Mouse (Mus musculus) hematopoietic stem cell, adult 5-6 weeks (primary cell): ENCODE data around the gene Asgr1. TPM values are rescaled to one million over a fixed set of nuclear protein-coding genes. Genes with fewer than 3 reads are reported as not detected.

ENCODE experiments used
- ATAC-seq, 2 experiments: fragments of 125-278 bp in 1 of 2; replicated peaks in 1 of 2; 2 replicates each; pipeline ENCODE4 v1.8.0; 2016 to 2017; ENCODE audit warnings: inconsistent platforms in 2 of 2, mild to moderate bottlenecking in 2 of 2, moderate number of reproducible peaks in 2 of 2, low read depth in 1 of 2, moderate TSS enrichment in 1 of 2; ENCODE audit not compliant: low FRiP score in 2 of 2, poor library complexity in 2 of 2, severe bottlenecking in 2 of 2, insufficient read depth in 1 of 2, low TSS enrichment in 1 of 2
- total RNA-seq: library from RNA; stranded (forward); fragments of 172-1452, 232-1000 nt; gene quantifications from 2 replicates; pipeline ENCODE4 v1.2.3, GENCODE M21; 2017

The Asgr1 gene
- total RNA-seq, 1 experiment from 2014 or later: not detected

DNA sequence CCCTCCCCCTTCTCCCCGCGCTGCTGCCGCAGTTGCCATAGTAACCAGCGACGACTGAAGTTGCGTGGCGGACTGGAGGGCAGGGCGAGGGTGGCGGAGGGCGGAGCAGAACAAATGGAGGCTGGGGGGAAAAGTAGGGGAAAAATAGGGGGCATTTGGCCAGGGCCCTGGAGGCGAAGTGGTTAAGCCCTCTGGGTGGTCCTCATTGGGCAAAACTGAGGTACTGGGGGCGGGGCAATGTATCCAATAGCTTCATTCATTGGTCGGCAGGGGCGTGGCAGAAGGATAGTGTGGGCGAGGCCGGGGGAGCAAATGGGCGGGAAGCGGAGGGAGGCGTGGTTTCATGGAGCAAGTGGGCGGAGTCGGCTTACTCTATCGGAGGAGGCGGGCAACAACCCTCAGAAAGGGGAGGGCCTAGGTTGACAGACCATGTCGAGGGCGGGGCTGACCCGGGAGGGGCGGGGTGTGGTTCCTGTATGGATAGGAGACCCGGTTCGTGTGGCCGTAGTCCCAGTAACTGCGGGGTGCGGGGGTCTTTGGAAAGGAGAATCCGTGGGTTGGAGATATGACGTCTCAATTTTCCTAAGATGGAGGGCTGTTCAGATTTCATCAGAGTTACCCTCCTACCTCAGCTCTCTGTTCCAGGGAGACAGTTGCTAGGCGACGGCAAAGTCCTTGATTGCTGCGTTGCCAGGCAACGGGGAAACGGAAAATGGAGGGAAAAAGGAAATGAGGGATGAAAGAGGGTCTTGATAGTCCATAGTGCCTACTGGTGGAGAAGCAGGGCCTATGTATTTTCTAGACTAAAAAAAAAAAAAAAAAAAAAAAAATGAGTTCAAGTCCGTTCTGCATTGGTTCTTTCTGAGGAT lies 32.4 kb upstream of the Asgr1 start:
- peak; percentile 66 to 82 for ATAC-seq

DNA sequence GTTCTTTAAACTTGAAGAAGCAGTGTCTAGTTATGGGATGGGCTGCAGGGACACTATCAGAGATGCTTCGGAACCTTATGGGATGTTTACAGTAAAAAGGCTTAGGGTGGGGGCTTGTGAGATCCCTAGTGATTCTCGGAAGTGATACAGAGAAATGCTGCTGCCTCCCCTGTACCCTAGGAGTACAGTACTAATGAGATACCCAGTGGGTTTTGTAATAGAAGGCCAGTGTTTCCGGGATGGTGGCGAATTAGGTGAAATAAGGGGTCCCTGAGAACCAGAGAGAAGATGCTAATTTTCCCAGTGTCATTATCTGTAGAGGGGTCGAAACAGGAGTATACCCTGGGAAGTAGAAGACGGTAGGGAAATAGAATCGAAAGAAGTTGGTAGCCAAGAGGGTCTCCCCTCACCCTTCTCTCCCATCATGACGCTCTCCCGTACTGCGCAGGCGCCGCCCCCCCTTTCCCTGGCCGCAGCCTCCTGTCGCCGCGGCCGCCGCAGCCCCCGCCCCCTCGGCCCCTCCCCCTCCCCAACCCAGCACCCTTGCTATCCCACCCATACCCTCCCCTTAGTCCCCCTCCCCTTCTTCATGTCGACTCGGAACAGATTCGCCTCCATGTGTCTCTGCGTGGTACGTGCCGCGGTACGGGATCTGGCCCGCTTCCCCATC lies 30.3 kb upstream of the Asgr1 start:
- no peak for ATAC-seq

DNA sequence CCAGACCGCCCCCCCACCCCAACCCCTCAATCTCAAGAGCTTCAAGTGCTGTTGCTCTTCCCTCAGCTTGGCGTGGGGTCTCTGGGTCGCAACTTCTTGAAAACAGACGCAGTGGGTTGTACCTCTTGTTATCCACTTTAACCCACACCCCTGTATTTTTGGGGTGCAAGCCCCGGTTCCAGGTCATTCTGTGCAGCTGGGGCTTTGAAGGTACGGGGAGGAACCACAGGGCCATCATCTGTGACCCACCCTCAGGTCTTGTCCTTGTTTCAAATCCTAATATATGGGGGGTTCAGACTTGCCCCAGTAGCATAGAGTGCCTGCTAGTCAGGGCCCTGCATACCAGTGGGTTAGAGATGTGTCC lies 29.8 kb upstream of the Asgr1 start:
- ATAC-seq: no peak

DNA sequence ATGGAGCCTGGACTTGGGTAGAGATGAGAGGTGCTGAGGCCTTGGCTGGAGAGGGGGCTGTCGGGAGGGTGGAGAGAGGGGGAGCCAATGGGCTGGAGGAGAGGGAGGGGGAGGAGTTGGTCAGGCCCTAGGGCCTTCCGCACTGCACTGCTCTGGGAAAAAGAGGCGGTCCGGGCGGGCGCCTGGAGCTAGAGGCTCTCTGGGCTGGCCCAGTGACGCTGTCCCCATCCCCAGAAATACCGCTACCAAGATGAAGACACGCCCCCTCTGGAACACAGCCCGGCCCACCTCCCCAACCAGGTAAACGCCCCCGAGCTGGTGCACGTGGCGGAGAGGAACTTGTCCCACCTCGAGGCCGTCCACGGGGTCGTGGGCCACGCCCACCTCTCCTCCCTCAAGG lies 27.2 kb upstream of the Asgr1 start:
- ATAC-seq: no peak

DNA sequence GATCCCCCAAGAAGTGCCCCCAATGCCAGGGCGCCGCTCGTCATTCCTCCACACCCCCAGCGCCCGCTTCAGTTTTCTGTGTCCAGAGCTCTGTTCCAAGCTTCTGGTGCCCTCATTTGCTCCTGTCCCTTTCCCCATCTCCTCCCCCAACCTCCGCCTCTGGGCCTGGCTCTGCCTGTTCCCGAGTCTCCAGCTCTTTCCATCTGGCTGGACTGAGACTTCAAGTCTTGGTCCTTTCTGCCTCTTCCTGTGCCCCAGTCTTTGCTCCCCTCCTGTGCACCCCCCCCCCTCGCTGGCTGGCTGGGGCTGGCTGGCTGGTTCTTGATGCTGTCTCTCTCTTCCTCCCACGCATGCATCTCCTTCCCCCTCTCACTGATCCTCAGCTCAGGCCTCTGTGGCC lies 26.5 kb upstream of the Asgr1 start:
- ATAC-seq: no peak

DNA sequence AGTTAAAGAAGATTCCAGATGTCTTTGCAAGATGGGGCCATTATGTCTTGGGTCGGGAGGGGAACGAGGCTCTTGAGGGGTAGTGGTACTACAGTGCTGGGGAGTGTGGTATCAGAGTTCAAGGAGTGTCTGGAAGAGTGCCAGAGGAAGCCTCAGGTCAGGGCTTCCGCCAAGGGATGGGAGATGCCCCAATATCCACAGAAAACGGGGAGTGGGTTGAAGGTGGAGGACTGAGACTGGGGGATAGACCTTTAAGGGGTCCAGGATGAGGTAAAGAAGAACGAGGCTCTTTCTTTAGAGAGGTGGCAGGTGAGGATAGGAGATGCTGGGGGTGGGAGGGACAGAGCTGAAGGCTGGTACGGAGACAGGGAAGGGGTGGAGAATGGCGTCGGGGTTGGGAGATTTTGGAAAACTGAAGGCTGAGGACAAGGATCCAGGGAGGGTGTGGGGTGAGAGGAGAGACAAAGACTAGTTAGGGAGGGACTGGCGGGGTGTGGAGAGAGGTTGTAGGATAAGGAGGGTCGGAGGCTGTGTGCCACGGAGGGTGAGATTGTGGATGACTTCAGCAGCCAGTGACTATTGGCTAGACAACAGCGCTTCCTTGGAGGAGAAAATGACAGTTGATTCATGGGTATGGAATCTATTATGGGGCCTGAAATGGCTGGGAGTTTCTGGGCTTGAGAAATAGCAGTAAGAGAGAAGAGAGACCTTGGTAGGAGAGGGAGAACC lies 25.3 kb upstream of the Asgr1 start:
- no peak for ATAC-seq

DNA sequence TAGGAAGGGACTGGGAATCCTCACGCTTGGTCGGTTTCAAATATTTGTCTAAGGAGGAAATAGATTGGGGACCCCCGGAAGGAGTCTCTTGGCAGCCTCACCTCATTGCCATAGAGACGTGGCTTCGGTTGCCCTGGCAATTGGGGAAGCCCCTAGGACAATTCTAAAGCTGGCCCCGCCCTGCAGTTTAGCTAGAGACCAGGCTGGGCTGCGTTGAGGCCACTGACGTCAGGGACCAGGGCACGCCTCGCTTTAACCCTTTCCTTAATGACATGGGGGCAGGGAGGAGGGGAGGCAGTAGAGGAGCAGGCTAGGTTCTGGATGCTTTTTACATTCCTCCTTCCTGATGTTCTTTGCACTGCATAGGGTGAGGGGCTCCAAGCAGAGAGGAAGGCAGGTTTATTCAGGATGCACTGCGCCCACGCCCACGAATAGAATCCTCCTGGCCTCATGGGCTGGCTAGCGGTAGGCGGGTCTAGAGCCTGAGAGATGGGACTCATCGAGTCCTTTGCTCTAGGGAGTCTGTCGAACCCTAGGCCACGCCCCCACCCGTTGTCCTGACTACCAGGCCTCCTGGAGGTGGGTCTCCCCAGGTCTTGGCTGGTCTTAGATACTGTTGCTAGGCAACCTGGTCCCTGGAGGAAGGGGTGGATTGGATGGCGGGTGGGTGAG lies 24.6 kb upstream of the Asgr1 start:
- peak; percentile 69 to 80 for ATAC-seq

DNA sequence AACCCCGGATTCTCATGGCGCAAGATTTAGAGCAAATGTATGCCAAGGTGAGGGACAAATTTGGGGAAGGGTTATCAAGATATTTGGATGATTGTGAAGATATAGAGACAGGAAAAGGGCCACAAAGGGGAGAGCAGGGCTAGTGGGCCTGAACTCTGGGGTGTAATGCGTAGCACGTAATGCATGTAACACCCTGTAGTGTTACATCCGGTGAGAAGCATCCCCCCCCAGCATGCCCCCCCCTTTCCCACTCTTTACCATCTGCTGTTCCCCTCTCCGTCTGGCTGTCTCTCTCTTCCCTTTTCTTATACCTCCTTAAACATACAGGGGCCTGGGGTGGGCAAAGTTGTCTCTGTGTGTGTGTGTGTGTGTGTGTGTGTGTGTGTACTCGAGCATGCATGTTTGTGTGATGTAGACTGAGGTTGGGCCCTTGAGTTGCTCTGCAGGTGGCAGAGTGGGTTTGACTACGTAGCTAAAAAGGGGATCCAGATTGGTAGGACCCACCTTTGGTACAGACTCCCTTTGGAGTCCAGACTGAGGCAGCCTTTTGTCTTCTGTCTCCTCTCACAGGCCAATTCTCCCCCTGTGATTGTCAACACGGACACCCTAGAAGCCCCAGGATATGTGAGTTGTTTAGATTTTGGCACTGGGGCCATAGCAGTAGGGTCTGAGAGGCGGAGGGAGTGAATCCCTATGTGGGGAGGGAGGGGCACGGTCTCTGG lies 23.9 kb upstream of the Asgr1 start:
- ATAC-seq: 0 out of 4 replicates have a peak, but pooled peaks of 1 of the 2 experiments have one; percentile 12

DNA sequence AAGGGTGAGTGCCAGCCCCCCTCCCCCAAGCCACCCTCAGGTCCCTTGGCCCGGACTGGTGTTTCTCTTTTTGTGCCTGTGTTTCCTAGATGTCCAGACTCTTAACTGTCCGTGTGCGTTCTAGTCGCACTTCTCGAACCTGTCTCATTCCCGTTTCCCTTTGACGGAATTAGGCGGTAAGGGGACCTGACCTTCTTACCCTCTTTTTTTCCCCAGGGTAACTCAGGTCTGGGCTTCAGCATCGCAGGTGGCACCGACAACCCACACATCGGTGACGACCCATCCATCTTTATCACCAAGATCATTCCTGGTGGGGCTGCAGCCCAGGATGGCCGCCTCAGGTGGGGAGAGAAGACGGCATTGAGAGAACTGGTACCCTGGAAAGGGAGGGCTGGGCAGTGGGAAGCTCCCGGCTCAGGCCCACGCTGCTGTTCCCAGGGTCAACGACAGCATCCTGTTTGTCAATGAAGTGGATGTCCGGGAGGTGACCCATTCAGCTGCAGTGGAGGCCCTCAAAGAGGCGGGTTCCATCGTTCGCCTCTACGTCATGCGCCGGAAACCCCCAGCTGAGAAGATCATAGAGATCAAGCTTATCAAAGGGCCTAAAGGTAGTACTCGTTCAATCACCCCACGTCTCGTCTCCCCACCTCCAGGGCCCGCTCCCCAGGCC lies 23.1 kb upstream of the Asgr1 start:
- ATAC-seq: no peak

DNA sequence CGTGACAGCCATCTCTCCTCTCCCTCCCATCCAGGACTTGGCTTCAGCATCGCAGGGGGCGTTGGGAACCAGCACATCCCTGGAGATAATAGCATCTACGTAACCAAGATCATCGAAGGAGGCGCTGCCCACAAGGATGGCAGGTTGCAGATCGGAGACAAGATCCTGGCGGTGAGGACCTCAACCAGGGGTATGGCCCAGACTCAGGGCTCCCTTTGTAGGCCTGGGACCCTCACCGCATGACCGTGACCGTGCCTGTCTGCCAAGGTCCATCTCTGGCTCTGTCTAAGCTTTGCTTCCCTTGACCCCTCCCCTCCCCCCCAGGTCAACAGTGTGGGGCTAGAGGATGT lies 22.6 kb upstream of the Asgr1 start:
- ATAC-seq: no peak

DNA sequence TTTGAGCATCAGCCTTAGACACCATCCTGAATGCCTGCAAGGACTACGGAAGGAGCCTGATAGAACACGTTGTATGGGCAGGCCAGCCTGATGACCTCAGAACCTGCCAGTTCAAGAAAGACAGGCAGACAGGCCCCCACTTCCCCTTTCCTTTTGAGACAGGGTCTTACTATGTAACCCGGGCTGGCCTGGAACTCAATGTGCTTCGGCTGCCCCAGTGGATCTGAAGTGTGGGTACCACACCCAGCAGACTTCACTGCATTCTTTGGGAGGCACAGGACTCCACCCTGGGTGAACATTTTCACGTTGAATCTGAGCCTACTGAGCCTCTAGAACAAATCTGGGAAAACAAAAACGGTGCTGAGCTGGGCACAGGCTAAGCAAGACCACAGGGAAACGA lies 15.7 kb upstream of the Asgr1 start:
- ATAC-seq: no peak

DNA sequence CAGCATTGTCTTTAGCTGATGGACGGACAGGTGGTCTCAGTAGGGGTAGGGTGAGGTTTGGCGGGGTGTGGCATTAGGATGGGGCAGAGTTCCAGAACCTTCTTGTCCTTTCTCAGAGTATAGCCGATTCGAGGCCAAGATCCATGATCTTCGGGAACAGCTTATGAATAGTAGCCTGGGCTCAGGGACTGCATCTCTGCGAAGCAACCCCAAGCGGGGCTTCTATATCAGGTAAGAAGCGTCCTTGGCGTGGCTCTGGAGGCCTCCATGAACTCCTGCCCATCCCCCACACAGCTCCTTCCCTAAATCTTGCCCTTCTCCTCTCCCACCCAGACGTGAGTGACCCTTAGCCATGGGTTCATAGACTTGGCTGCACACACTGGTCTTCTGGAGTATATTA lies 14.3 kb upstream of the Asgr1 start:
- no peak for ATAC-seq

DNA sequence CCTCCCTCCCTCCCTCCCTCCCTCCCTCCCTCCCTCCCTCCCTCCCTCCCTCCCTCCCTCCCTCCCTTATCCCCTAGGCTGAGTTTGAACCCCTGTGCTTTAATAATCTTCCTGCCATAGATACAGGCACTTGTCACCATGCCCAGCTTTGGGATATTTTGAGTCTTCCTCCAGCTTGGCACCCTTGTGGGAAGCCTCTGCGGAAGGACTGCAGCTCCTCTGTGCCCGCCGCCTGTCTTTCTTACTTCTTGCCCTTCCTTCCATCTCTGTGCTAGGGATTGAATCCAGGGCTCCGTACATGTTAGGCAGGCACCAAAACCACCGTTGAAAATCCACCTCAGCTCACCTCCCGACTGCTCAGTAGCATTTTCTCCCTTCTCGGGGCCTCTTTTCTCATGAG lies 13.7 kb upstream of the Asgr1 start:
- ATAC-seq: no peak

DNA sequence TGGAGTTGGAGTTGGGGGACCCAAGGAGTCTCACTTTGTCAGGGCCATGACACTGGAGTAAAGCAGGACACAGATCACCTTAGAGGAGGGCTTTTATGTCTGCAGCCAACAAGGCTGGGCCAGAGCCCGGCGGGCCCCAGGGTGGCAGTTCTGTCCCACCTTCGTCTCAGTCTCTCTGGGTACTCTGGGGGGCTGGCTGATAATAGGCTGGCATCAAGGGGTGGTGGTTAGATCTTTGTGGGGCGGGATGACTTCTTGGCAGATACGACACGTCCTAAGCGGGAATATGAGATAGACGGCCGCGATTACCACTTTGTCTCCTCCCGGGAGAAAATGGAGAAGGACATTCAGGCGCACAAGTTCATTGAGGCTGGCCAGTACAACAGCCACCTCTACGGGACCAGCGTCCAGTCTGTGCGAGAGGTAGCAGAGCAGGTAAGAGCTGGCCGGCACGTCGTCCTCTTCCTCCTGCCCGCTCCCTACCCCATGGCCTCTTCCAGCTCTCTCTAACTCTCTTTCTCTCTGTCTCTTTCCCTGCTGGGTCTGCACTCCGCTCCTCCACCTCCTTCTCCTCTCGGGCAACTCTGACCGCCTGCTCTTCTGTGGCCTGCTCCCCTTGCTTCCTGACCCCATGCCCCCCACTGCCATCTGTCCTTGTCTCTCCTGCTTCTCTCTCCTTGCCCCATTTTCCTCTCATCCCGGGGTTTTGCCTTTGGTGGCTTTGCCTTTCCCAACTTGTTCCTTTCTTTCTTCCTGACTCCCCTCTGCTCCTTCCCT lies 11.4 kb upstream of the Asgr1 start:
- no peak for ATAC-seq

DNA sequence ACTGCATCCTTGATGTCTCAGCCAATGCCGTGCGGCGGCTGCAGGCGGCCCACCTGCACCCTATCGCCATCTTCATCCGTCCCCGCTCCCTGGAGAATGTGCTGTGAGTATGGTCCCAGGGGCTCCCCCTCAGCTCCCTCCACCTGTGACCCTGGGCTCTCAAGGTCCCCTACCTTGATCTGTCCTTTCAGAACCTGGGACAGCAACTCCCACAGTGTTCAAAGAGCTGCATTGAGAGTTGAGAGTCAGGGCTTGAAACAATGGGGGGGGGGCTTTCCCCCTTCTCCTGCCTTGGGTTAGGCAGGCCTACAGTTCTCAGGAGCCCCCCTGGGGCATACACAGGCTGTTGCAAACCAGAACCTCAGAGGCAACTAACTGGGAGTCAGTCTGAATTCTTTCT lies 10.2 kb upstream of the Asgr1 start:
- no peak for ATAC-seq

DNA sequence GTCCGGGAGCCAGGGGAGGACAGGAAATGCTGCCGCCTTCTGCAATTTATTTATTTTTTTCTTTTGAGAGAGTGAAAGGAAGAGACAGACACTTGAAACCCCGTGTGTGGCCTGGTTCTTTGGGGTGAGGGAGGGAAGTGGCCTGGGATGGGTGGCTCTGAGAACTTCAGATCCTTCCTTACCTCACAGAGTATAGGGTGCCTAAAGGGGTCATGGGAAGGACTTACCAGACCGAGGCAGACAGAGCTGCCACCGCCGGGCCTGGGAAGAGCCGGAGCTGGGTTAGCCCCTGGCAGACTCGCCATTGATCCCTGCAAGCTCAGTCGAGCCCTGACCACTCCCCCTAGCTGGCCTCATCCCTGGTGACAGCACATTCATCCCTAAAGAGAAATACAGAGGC lies 8.4 kb upstream of the Asgr1 start:
- no peak for ATAC-seq
